Mouse (Mus musculus) T-helper 1 cell (primary cell): Measurements from ENCODE around the gene Taar7b.

Experiments
- in situ Hi-C: fragments of 300-600 bp; cut with MboI, MseI; formaldehyde crosslinking; loops from one replicate; pipeline ENCODE4 v1.15.1; 2025; ENCODE audit warnings: high pct_unique_total_duplicates

The Taar7b gene

DNA sequence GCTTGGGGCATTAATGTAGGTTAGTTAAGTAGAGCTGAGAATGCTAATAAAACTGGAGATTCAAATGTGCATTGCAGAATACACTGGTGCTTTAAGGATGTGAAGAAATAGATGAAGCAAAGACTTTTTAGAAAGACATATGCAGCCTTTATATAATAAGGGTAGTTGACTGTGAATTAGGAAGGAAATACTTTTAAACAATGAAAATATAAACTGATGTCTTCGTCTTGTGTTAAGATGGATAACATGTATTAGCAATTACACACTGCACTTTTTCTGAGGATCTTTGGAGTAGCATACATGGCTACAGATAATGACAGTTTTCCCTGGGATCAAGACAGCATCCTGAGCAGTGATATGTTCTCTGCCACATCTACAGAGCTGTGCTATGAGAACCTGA lies at the start of gene Taar7b:
TSS of gene Taar7b (plus strand) at position 301 of the 400 bp plus-strand sequence.
- in situ Hi-C loops = no loop called here

DNA sequence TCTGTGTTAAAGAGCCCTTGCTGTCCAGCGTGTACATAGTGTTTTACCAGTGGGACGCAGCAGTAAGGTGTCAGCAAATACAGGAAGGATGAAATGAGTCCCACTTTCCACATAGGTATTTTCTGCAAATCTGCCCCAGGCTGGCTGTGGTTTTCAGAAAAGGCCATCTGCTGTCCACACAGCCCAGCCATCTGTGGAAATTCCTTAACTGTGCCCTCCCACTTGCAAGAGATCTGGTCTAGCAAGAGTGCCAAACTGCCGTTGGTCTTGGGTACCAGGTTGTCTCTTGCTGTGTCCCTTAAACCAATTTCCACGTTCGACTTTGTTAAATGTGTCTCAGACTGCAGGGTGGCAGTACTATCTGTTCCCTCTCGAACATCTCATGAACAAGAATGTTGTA lies 48.0 kb upstream of the Taar7b start:
- in situ Hi-C loops = no loop called here

DNA sequence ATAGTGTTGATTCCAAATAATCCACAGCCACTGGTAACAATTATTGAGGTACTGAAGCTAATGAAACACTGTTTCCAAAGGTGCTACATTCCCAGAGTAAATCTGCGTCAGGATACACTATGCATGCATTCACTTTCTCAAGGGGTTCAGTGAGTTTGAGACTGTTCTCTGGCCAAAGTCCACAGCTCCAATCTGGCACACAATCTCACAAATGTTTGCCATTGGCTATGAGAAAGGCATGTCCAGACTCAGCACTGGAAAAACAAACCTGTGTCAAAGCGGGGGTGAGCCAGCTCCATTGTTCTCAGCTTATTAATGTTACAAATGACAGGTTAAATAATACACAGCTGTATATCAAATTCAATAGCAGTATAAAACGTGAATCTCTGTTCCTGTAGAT lies 40.7 kb upstream of the Taar7b start:
- in situ Hi-C loops = no loop called here

DNA sequence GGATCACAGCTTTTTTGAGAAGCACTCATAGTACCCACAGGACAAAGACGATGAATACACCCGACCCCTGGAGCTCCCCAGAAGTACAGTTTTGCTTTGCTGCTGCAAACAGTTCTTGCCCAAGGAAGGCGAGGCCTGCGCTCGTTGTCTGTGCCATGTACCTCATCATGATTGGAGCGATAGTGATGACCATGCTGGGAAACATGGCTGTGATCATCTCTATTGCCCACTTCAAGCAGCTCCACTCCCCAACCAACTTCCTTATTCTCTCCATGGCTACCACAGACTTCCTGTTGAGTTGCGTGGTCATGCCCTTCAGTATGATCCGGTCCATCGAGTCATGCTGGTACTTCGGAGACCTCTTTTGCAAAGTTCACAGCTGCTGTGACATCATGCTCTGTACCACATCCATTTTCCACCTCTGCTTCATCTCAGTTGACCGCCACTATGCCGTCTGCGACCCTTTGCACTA lies 39.3 kb upstream of the Taar7b start, which contains the start of gene Taar4:
TSS of gene Taar4 (plus strand) at position 51 of the 472 bp plus-strand sequence.
- in situ Hi-C loops = no loop called here

DNA sequence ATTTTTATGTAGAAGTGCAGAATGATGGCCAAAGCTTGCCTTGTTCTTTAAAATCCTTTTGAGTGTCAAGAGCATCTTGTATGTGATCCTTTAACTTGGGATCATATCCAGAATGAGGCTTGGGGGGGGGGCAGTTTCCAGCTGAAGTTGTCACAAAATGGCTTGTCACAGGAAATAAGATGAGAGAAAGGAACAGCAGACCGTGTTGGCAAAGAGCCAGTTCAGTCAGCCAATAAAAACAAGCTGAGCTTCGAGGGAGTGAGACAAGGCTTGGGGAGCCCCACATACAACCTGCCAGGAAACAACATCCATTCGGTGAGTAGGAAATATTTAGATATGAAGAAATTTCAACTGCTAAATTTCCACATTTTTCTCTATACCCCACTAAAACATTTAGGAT lies 36.3 kb upstream of the Taar7b start:
- in situ Hi-C loops = no loop called here

DNA sequence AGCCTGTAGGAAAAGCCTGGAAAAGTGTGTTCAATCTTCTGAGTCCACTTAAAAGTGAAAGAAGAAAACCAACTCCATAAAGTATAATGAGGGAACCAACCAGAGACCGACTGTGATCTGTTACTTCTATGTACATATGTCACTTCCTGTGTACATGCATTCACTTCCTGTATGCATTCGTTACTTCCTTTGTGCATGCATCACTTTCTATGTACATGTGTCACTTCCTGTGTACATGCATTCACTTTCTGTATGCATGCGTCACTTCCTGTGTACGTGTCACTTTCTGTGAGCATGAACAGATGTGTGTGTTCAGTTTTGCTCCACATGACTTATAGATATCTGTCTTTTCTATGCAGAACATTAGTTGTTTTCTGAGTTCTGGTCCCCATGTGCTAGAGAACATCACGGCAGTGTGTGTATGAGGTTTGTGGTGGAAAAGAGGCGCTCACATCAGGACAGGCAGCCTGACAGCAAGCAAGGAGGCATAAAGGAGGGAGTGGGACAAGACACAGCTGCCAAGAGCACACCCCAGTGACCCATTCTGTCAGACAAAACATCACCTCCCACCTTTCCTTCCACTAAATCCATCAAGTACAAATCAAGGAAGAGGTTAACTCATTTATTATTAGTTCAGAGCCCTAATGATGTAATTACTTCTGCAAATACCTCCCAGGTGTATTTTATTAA lies 34.7 kb upstream of the Taar7b start:
- in situ Hi-C loops = no loop called here

DNA sequence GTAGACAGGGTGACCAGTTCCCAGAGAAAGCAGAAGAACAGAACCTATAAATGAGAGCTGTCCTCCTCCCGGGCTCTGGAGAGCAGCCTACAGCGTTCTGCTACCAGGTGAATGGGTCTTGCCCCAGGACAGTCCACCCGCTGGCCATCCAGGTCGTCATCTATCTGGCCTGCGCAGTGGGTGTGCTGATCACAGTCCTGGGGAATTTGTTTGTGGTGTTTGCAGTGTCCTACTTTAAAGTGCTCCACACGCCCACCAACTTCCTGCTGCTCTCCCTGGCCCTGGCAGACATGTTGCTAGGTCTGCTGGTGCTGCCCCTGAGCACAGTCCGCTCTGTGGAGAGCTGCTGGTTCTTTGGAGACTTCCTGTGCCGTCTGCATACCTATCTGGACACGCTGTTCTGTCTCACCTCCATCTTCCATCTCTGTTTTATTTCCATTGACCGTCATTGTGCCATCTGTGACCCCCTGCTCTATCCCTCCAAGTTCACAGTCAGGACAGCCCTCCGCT lies 29.0 kb upstream of the Taar7b start, which contains the start of gene Taar5:
TSS of gene Taar5 (plus strand) at position 51 of the 510 bp plus-strand sequence.
- in situ Hi-C loops = no loop called here

DNA sequence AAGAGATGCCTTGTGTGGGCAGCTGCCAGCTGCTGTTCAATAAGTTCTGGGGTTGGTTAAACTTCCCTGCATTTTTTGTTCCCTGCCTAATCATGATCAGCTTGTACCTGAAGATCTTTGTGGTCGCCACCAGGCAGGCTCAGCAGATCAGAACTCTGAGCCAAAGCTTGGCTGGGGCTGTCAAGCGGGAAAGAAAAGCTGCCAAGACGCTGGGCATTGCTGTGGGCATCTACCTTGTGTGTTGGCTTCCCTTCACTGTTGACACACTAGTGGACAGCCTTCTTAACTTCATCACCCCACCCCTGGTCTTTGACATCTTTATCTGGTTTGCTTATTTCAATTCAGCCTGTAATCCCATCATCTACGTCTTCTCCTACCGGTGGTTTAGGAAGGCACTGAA lies 28.5 kb upstream of the Taar7b start:
- in situ Hi-C loops = no loop called here

DNA sequence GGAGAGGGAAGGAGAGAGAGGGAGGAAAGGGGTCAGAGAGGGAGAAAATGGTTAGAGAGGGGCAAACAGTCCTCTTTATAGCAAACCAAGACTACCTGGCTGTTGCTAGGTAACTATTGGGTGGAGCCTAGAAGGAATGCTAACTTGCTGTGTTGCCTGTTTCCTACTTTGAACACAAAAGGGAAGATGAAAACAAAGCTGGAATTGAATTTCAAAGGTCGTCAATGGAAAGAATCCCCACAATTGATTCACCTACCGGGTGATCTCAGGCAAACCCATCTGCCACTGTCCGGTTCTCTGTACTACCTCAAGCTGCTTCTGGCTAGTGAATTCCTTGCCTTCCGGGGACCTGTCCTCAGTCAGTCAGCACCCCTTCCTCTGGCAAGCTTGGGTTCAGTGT lies 21.8 kb upstream of the Taar7b start:
- in situ Hi-C loops = no loop called here

DNA sequence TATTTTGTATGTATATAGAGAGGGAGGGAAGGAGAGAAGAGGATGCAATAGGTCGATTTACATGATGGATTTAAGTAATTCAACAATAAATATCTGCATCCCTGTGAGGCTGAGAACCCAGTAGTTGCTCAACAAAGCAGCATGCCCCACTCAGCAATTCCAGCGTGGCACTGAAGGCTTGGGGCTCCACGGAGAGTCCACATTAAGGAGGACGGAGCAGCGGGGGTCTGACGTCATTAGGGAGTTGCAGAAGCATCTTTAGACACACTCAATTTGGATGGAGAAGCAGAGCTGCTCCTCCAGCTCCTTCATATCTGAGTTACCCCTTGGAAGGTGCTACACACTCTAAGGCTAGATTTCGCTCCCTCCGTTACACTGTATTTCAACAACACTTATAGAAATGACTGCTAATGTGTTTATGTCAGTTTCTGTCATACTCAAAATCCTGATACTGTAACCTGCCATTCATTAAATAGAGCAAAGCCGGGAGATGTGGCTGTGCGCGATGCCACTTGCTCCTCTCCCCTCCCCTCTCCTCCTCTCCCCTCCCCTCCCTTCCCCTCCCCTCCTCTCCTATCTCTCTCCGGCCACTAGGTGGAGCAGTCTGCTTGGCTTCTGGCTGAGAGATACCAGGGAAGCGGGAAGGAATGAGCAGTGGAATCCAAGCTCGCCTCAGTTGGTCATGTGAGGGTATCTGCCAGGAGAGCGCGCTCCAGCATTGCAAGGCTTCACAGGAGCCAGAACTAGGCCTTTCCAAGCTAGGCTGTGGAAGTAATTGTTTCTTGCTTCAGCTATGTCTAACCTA lies 20.6 kb upstream of the Taar7b start:
- in situ Hi-C loops = no loop called here

DNA sequence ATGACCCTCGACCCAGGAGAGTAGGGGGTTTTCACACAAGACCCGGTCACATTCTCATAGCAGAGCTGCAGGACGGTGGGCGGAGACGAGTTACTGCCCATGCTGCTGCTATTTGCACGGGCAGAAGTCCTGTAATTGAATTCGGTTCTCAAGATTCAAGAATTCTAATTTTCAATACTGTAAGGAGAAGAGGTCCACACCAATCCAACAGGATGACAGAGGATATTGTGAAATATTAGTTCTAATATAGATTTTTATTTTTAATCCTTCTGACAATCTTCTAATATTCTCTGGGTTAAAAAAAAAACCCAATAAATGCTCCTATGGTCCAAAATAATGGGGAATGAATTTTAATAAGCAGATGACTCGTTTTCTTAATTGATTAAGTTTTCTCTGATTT lies 14.2 kb upstream of the Taar7b start, which contains the start of gene Taar6:
TSS of gene Taar6 (minus strand) at position 101 of the 400 bp plus-strand sequence.
- in situ Hi-C loops = no loop called here

DNA sequence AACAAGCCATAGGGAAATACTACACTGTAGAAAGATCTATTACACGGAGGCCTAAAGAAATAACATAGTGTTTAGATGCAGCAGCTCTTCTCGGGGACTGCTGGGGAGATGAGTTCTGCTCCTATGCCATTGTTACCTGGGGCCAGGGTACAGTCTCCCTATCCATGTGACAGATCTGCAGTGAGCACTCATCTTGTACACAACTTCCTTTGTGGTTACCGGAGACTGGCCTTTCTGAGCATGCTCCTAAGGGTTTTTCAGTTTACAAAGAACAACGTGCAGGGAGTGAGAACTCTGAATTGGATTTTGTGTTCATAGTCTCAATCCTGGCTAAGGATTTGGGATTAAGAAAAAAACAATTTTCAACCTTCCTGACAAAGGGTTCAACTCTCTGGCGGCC lies 13.3 kb upstream of the Taar7b start:
- in situ Hi-C loops = no loop called here

DNA sequence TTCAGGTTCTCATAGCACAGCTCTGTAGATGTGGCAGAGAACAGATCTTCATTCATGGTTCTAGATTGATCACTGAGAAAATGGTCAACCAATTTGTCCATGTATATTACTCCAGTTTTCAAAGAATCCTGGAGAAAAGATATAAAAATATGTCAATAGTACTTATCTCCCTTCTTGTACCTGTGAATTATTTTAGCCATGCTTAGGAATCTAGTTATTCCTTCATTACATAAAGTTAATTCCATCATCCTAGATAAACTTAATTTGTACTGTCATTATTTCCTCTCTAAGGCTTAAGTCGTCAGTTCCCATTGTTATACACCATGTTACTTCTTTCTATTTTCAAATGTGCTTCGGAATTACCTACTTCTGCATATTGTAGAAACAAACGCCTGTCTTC lies 6.4 kb upstream of the Taar7b start, which contains the start of gene Taar7a:
TSS of gene Taar7a (minus strand) at position 101 of the 400 bp plus-strand sequence.
- in situ Hi-C loops = no loop called here

DNA sequence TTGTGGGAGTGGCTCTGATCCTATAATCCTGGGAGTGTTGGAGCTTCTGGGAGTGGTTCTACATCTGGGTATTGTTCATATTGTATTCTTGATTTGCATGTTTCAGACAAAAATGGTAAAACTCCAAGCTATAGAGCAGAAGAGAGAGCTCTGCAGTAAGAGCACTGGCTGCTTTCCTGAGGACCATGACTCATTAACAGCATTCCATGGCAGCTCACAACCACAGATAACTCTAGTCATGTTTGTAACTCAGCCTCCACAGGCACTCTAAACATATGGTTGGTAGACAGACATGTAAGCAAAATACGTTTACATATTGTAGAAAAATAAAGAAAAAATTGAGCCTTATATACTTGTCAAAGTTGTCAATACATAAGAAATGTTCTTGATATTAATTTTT lies 6.7 kb downstream of the Taar7b start:
- in situ Hi-C loops = no loop called here

DNA sequence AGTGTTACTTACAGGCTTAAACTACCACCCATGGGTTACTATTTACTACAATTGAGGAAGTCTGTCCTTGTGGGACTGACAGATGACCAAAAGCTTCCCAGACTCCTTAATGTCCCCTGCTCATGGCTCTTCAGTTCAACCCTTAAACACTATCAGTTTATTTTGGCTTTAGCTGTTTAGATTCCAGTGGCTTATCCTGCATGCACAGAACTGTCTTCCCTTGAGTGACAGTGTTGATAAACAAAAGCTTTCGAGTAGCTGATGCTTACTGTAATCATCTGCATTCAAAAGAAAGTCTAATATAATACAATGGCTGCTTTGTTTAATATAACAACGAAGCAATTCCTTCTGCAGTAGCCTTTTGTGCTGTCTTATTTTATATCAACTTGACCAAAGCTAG lies 7.3 kb downstream of the Taar7b start:
- in situ Hi-C loops = no loop called here

DNA sequence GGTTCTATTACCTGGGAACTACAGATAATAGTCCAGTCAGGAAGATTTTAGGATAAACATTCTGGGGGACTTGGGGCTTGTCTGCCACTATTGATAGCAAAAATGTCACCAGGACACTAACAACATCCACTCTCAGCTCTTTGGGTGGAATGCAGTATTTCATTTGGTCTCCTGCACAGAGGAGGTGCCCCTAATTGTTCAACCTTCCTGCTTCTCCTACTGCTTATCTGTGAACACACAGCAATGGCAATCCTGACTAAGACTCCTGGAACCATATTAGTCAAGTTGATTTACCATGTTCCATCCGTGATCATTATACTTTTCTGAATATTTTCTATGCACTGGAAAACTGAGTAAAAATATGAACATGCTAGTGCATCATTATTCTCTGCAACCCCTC lies 8.4 kb downstream of the Taar7b start:
- in situ Hi-C loops = no loop called here

DNA sequence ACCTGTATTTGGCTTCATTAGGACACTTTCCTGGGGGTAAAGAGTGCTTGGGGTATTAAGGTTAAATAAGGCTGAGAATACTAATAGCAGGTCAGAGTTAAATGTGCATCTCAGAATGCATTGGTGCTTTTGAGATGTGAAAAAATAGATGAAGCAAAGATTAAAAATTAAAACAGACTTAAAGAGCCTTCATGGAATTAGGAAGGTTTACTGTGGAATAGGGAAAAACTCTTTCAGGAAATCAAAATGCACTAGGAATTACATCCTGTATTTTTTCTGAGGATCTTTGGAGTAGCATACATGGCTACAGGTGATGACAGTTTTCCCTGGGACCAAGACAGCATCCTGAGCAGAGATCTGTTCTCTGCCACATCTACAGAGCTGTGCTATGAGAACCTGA lies 27.2 kb downstream of the Taar7b start, which contains the start of gene Taar7d:
TSS of gene Taar7d (plus strand) at position 301 of the 400 bp plus-strand sequence.
- in situ Hi-C loops = no loop called here

DNA sequence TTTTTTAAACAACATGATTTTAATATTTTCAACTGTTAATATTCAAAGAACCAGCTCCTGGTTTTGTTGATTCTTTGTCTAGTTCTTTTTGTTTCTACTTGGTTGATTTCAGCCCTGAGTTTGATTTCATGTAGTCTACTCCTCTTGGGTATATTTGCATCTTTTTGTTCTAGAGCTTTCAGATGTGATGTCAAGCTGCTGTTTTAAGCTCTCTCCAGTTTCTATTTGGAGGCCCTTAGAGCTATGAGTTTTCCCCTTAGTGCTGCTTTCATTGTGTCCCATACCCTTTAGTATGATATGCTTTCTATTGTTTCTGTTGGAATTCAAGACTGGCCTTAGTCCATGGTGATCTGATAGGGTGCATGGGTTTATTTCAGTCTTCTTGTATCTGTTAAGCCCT lies 31.6 kb downstream of the Taar7b start:
- in situ Hi-C loops = no loop called here

DNA sequence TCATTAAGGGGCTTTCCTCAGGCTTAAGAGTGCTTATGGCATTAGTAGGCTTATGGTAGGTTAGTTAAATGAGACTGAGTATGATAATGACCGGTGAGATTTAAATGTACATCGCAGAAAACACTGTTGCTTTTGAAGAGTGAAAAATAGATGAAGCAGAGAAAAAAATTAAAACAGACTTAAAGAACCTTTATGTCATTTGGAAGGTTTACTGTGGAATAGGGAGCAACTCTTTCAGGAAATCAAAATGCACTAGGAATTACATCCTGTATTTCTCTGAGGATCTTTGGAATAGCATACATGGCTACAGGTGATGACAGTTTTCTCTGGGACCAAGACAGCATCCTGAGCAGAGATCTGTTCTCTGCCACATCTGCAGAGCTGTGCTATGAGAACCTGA lies 37.6 kb downstream of the Taar7b start, which contains the start of gene Taar7e:
TSS of gene Taar7e (plus strand) at position 301 of the 400 bp plus-strand sequence.
- in situ Hi-C loops = no loop called here

DNA sequence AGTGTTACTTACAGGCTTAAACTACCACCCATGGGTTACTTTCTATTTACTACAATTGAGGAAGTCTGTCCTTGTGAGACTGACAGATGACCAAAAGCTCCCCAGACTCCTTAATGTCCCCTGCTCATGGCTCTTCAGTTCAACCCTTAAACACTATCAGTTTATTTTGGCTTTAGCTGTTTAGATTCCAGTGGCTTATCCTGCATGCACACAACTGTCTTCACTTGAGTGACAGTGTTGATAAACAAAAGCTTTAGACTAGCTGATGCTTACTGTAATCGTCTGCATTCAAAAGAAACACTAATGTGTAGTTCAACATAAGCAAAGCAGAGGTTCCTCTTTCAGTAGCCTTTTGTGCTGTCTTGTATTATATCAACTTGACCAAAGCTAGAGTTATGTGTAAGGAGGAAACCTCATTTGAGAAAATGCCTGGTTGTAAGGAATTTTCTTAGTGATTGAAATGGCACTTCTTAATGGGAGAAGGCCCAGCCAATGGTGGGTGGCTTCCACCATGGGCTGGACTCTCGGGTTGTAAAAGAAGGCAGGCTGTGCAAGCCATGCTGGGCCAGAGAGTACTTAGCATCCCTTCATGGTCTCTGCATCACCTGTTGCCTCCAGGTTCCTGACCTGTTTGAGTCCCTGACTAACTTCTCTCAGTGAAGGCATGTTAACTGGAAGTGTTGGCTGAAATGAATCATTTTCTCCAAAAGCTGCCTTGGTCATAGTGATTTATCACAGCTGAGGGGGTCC lies 40.6 kb downstream of the Taar7b start:
- in situ Hi-C loops = no loop called here

DNA sequence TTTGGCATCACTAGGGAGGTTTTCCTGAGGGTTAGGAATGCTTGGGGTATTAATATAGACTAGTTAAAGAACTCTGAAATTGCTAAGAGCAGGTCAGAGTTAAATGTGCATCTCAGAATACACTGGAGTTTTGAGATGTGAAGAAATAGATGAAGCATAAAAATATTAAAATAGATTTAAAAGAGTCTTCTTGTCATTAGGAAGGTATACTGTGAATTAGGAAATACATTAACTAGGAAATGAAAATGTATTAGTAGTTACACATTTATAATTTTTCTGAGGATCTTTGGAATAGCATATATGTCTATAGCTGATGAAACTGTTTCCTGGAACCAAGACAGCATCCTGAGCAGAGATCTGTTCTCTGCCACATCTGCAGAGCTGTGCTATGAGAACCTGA lies 49.5 kb downstream of the Taar7b start, which contains the start of gene Taar7f:
TSS of gene Taar7f (plus strand) at position 301 of the 400 bp plus-strand sequence.
- in situ Hi-C loops = no loop called here
